ENCODE assay signal across 23 mouse cellular contexts in genomic region chr7:111183512-111183911, GRCm38 (mm10).
DNase-seq lines count a peak whose midpoint lies in the region; ATAC-seq and TF ChIP-seq lines count a peak whose summit lies in the region.
"Had no signal": no experiment of that assay in that cellular context is flagged by ENCODE, and none has a peak within 500 bp of the region (broad histone marks: within the 10 kb centered on the region; RNA-seq: fewer than 3 reads in every experiment).

No protein-coding gene starts in this region.

- no peak for DNase-seq in embryonic facial prominence, embryonic 10.5 days (ENCODE audit: low spot score)
- DNase-seq in heart, embryonic 10.5 days (ENCODE audit: low spot score) = peak; percentile 82
- DNase-seq in heart, postnatal 25 days (ENCODE audit: low spot score) = no peak
- DNase-seq in kidney, postnatal 10 days = peak; percentile 30
- no peak for DNase-seq in heart, postnatal 0 days (ENCODE audit: low spot score)
- DNase-seq in natural killer cell, adult 2 months (ENCODE audit: low spot score in 2 of 2) = no peak
- DNase-seq: adrenal gland, postnatal 10 days; cerebellum, adult 18-20 months; cerebellum, postnatal 14 days; lung, adult 18-20 months; thymus, adult 2 months had no signal

- H3K27me3 ChIP-seq in embryonic facial prominence, embryonic 13.5 days = 0 out of 2 replicates have a peak, but pooled peaks cover 5% of the 10 kb centered on the region
- no peaks in the 10 kb centered on the region for H3K27me3 ChIP-seq in embryonic facial prominence, embryonic 10.5 days (replicated peaks; ENCODE audit: low read depth, poor library complexity, severe bottlenecking)
- no peaks in the 10 kb centered on the region for H3K27me3 ChIP-seq in heart, embryonic 10.5 days (ENCODE audit: insufficient read depth, poor library complexity, severe bottlenecking)
- H3K27me3 ChIP-seq in kidney, embryonic 14.5 days (ENCODE audit: control insufficient read depth, insufficient read depth, low read length) = no peaks in the 10 kb centered on the region
- no peaks in the 10 kb centered on the region for H3K27me3 ChIP-seq in heart, postnatal 0 days (ENCODE audit: control insufficient read depth, insufficient read depth, low read length)
- H3K27me3 ChIP-seq: embryonic facial prominence, embryonic 12.5 days; forebrain, embryonic 12.5 days; intestine, embryonic 15.5 days; limb, embryonic 12.5 days; midbrain, embryonic 12.5 days had no signal

- H3K4me3 ChIP-seq in embryonic facial prominence, embryonic 13.5 days = no peak overlapping the region
- no peak overlapping the region for H3K4me3 ChIP-seq in embryonic facial prominence, embryonic 10.5 days
- no peak overlapping the region for H3K4me3 ChIP-seq in heart, embryonic 10.5 days
- no peak overlapping the region for H3K4me3 ChIP-seq in kidney, embryonic 14.5 days (ENCODE audit: low read length)
- H3K4me3 ChIP-seq in heart, postnatal 0 days (ENCODE audit: low read depth, low read length) = no peak overlapping the region
- H3K4me3 ChIP-seq: embryonic facial prominence, embryonic 12.5 days; erythroblast, embryonic 14.5 days; forebrain, embryonic 12.5 days; hindbrain, embryonic 10.5 days; intestine, embryonic 15.5 days; limb, embryonic 12.5 days; liver, embryonic 12.5 days; midbrain, embryonic 12.5 days had no signal

- TF ChIP-seq EP300 in heart, postnatal 0 days (IDR thresholded peaks at IDR 0.05; ENCODE audit: low read depth) = no peak

- H3K9me3 ChIP-seq in embryonic facial prominence, embryonic 13.5 days = no peaks in the 10 kb centered on the region
- no peaks in the 10 kb centered on the region for H3K9me3 ChIP-seq in embryonic facial prominence, embryonic 10.5 days
- H3K9me3 ChIP-seq in heart, embryonic 10.5 days = no peaks in the 10 kb centered on the region
- no peaks in the 10 kb centered on the region for H3K9me3 ChIP-seq in kidney, embryonic 14.5 days (ENCODE audit: control insufficient read depth, low read length)
- H3K9me3 ChIP-seq in heart, postnatal 0 days (replicated peaks; ENCODE audit: control insufficient read depth, low read length) = no peaks in the 10 kb centered on the region
- H3K9me3 ChIP-seq: embryonic facial prominence, embryonic 12.5 days; forebrain, embryonic 12.5 days; hindbrain, embryonic 10.5 days; intestine, embryonic 15.5 days; limb, embryonic 12.5 days; liver, embryonic 12.5 days; midbrain, embryonic 12.5 days had no signal

- no peak overlapping the region for H3K4me2 ChIP-seq in embryonic facial prominence, embryonic 13.5 days
- no peak overlapping the region for H3K4me2 ChIP-seq in kidney, embryonic 14.5 days (replicated peaks; ENCODE audit: low read depth, low read length)
- no peak overlapping the region for H3K4me2 ChIP-seq in heart, postnatal 0 days (ENCODE audit: low read depth, low read length)
- H3K4me2 ChIP-seq: embryonic facial prominence, embryonic 12.5 days; forebrain, embryonic 12.5 days; intestine, embryonic 15.5 days; limb, embryonic 12.5 days; liver, embryonic 12.5 days; midbrain, embryonic 12.5 days had no signal

- ATAC-seq in embryonic facial prominence, embryonic 13.5 days (ENCODE audit: insufficient number of reproducible peaks, insufficient read depth, low FRiP score, low TSS enrichment, low read depth) = no peak
- ATAC-seq in kidney, embryonic 14.5 days (ENCODE audit: low FRiP score, low TSS enrichment) = no peak
- ATAC-seq in heart, postnatal 0 days (ENCODE audit: insufficient read depth, low read depth) = no peak
- ATAC-seq: hindbrain, embryonic 16.5 days; intestine, embryonic 15.5 days; liver, embryonic 12.5 days had no signal

- H3K9ac ChIP-seq in embryonic facial prominence, embryonic 13.5 days = no peak overlapping the region
- H3K9ac ChIP-seq in kidney, embryonic 14.5 days (ENCODE audit: low read depth, low read length) = no peak overlapping the region
- 0 out of 2 replicates have a peak overlapping the region, but pooled peaks have one; percentile 15 for H3K9ac ChIP-seq in heart, postnatal 0 days (replicated peaks; ENCODE audit: low read depth, low read length)
- H3K9ac ChIP-seq: embryonic facial prominence, embryonic 12.5 days; forebrain, embryonic 12.5 days; intestine, embryonic 15.5 days; limb, embryonic 12.5 days; liver, embryonic 12.5 days; midbrain, embryonic 12.5 days had no signal

- peaks cover 17% of the 10 kb centered on the region for H3K4me1 ChIP-seq in embryonic facial prominence, embryonic 13.5 days
- peaks cover 6% of the 10 kb centered on the region; the same call in 1 of the 2 replicates for H3K4me1 ChIP-seq in embryonic facial prominence, embryonic 10.5 days
- H3K4me1 ChIP-seq in heart, embryonic 10.5 days = peaks cover 35% of the 10 kb centered on the region
- H3K4me1 ChIP-seq in kidney, embryonic 14.5 days (ENCODE audit: control insufficient read depth, insufficient read depth, low read length) = peaks cover 8% of the 10 kb centered on the region; the same call in 1 of the 2 replicates
- H3K4me1 ChIP-seq in heart, postnatal 0 days (ENCODE audit: control insufficient read depth, insufficient read depth) = peaks cover 17% of the 10 kb centered on the region

- TF ChIP-seq CTCF in heart, postnatal 0 days (IDR thresholded peaks at IDR 0.05; ENCODE audit: low read depth) = no peak

- intact Hi-C loops in heart, postnatal 25 days (cut with DNase I) = loop anchor here (2.0 to 10.0 kb wide), 3 partner anchors 229 to 785 kb away; no protein-coding TSS in a partner anchor

- 53% methylated on average over 3 of the region's 3 CpGs for WGBS in embryonic facial prominence, embryonic 13.5 days
- WGBS in embryonic facial prominence, embryonic 10.5 days = 59% methylated on average over 3 of the region's 3 CpGs
- 56% methylated on average over 3 of the region's 3 CpGs for WGBS in heart, embryonic 10.5 days
- 60% methylated on average over 3 of the region's 3 CpGs for WGBS in kidney, embryonic 14.5 days
- 41% methylated on average over 3 of the region's 3 CpGs for WGBS in heart, postnatal 0 days

- no peaks in the 10 kb centered on the region for H3K36me3 ChIP-seq in embryonic facial prominence, embryonic 13.5 days
- no peaks in the 10 kb centered on the region for H3K36me3 ChIP-seq in embryonic facial prominence, embryonic 10.5 days (replicated peaks)
- H3K36me3 ChIP-seq in heart, embryonic 10.5 days = no peaks in the 10 kb centered on the region
- H3K36me3 ChIP-seq in kidney, embryonic 14.5 days (ENCODE audit: control insufficient read depth, insufficient read depth, low read length) = no peaks in the 10 kb centered on the region
- H3K36me3 ChIP-seq in heart, postnatal 0 days (replicated peaks; ENCODE audit: control insufficient read depth, insufficient read depth, low read length) = no peaks in the 10 kb centered on the region
- H3K36me3 ChIP-seq: embryonic facial prominence, embryonic 12.5 days; forebrain, embryonic 12.5 days; hindbrain, embryonic 10.5 days; intestine, embryonic 15.5 days; limb, embryonic 12.5 days; liver, embryonic 12.5 days; midbrain, embryonic 12.5 days had no signal

- H3K27ac ChIP-seq in embryonic facial prominence, embryonic 13.5 days = peak overlapping the region; percentile 33
- H3K27ac ChIP-seq in embryonic facial prominence, embryonic 10.5 days (replicated peaks) = no peak overlapping the region
- peak overlapping the region; percentile 53; the same call in 1 of the 2 replicates for H3K27ac ChIP-seq in heart, embryonic 10.5 days
- no peak overlapping the region for H3K27ac ChIP-seq in kidney, embryonic 14.5 days (ENCODE audit: low read depth, low read length)
- H3K27ac ChIP-seq in heart, postnatal 0 days (ENCODE audit: low read depth) = peak overlapping the region; percentile 30; the same call in 1 of the 2 replicates
- H3K27ac ChIP-seq: forebrain, embryonic 12.5 days; hindbrain, embryonic 10.5 days; intestine, embryonic 15.5 days; limb, embryonic 12.5 days; liver, embryonic 12.5 days; midbrain, embryonic 12.5 days; stomach, postnatal 0 days had no signal

Comparison
In these comparisons a context has a peak if more than half of its experiments do, and no peak if none do; other contexts are left out.
1. H3K27ac ChIP-seq: peak in embryonic facial prominence, embryonic 13.5 days (single experiment), heart, embryonic 10.5 days (single experiment) and heart, postnatal 0 days (single experiment); none in embryonic facial prominence, embryonic 10.5 days (single experiment) and kidney, embryonic 14.5 days (single experiment).
2. DNase-seq: peak in heart, embryonic 10.5 days (single experiment) and kidney, postnatal 10 days (single experiment); none in embryonic facial prominence, embryonic 10.5 days (single experiment), heart, postnatal 25 days (single experiment), heart, postnatal 0 days (single experiment) and natural killer cell, adult 2 months (0 of 2).